Mouse (Mus musculus) lung, adult 2 months (tissue): ENCODE measurements around the gene Dnah5. TPM values are rescaled to one million over a fixed set of nuclear protein-coding genes. Genes with fewer than 3 reads are reported as not detected.
"Not testable (repeated sequence)": the region's sequence is repeated elsewhere in the genome, so short reads cannot be mapped to it uniquely, and the experiment has no call there.

Source experiments
- DNase-seq: peaks from one replicate; pipeline ENCODE4 v3.0.0; 2022
- H3K4me1 ChIP-seq: fragments of 200-500 bp; 2 replicates; pipeline ENCODE4 v1.6.1; 2011; ENCODE audit warnings: low read length; ENCODE audit not compliant: control insufficient read depth, insufficient read depth
- H3K4me3 ChIP-seq: fragments of 200-500 bp; replicated peaks from 2 replicates; pipeline ENCODE3; 2011; ENCODE audit warnings: low read depth, mild to moderate bottlenecking, control low read depth, low read length; ENCODE audit errors: extremely low read depth
- CTCF ChIP-seq: fragments of 200-500 bp; IDR thresholded peaks from 2 replicates; pipeline ENCODE4 v1.5.1; 2011; ENCODE audit warnings: mild to moderate bottlenecking, low read length, control low read depth; ENCODE audit not compliant: insufficient read depth
- POLR2A ChIP-seq: fragments of 200-500 bp; IDR thresholded peaks from 2 replicates; pipeline ENCODE4 v1.6.1; 2011; ENCODE audit warnings: low read depth, mild to moderate bottlenecking, control low read depth, low read length, borderline replicate concordance; ENCODE audit errors: extremely low read depth
- WGBS: fragments of 180-500 bp; shearing (Covaris S2); methylation state at CpG from one replicate; pipeline ENCODE4 v1.1.7; 2018; 5-methylcytosine and 5-hydroxymethylcytosine counted together
- polyA plus RNA-seq: library from polyadenylated mRNA; depleted of rRNA; stranded (reverse); fragments of >200 nt; gene quantifications from 2 replicates; pipeline ENCODE4 v1.2.3, GENCODE M21; 2012; rRNA removed

Dnah5 gene
- polyA plus RNA-seq, 1 experiment = 2.4 TPM

- TF ChIP-seq POLR2A (no peak), CTCF (no peak)
- WGBS = 33% methylated on average over 2 of the region's 2 CpGs
- no peaks in the 10 kb centered on the region for H3K4me1 ChIP-seq
- no peak for DNase-seq
- H3K4me3 ChIP-seq = no peak overlapping the region
Observed at GRCm38 (mm10) chr15:28405136-28405535, 201.6 kb downstream of the Dnah5 start.

- H3K4me3 ChIP-seq = no peak overlapping the region
- no peak for TF ChIP-seq POLR2A
- no peak for TF ChIP-seq CTCF
- 76% methylated on average over 4 of the region's 4 CpGs for WGBS
- no peaks in the 10 kb centered on the region for H3K4me1 ChIP-seq
- DNase-seq = no peak
Observed at GRCm38 (mm10) chr15:28439702-28440101, 236.2 kb downstream of the Dnah5 start.

GRCm38 (mm10) chr15:28444494-28444893 lies 240.9 kb downstream of the Dnah5 start:
- 95% methylated on average over 4 of the region's 4 CpGs for WGBS
- Histone ChIP-seq H3K4me3 (no peak overlapping the region), H3K4me1 (no peaks in the 10 kb centered on the region)
- no peak for TF ChIP-seq POLR2A
- no peak for TF ChIP-seq CTCF
- no peak for DNase-seq

GRCm38 (mm10) chr15:28461091-28461778 lies 257.7 kb downstream of the Dnah5 start:
- not testable (repeated sequence) for H3K4me3 ChIP-seq, H3K4me1 ChIP-seq, DNase-seq
- WGBS = 88% methylated on average over 2 of the region's 2 CpGs

- no peak for TF ChIP-seq POLR2A
- TF ChIP-seq CTCF = no peak
- H3K4me3 ChIP-seq = no peak overlapping the region
- DNase-seq = no peak
- 88% methylated on average over 3 of the region's 3 CpGs for WGBS
- no peaks in the 10 kb centered on the region for H3K4me1 ChIP-seq
Observed at GRCm38 (mm10) chr15:28466591-28467247, 263.2 kb downstream of the Dnah5 start.

- WGBS = 45% methylated on average over 6 of the region's 6 CpGs
- no peaks in the 10 kb centered on the region for H3K4me1 ChIP-seq
- no peak for DNase-seq
- TF ChIP-seq POLR2A (no peak), CTCF (no peak)
- H3K4me3 ChIP-seq = no peak overlapping the region
Observed at GRCm38 (mm10) chr15:28473749-28474390, 270.3 kb downstream of the Dnah5 start.

GRCm38 (mm10) chr15:28502820-28503219 lies 299.3 kb downstream of the Dnah5 start:
- no peaks in the 10 kb centered on the region for H3K4me1 ChIP-seq
- TF ChIP-seq POLR2A (no peak), CTCF (no peak)
- DNase-seq = no peak
- WGBS = 49% methylated on average over 4 of the region's 4 CpGs
- H3K4me3 ChIP-seq = no peak overlapping the region

- 65% methylated on average over 4 of the region's 4 CpGs for WGBS
- DNase-seq = no peak
- H3K4me3 ChIP-seq = no peak overlapping the region
- H3K4me1 ChIP-seq = no peaks in the 10 kb centered on the region
- no peak for TF ChIP-seq CTCF
Observed at GRCm38 (mm10) chr15:28515176-28515575, 311.6 kb downstream of the Dnah5 start.

Other genes starting within 250 kb of the Dnah5 start
- gene Trio, start 177.9 kb upstream of the Dnah5 start, polyA plus RNA-seq = 39.8 and 47.5 TPM in 2 replicates